Mouse (Mus musculus): ENCODE measurements around the gene Tnfaip8l1. TPM values are rescaled to one million over a fixed set of nuclear protein-coding genes. Genes with fewer than 3 reads are reported as not detected.
A peak's percentile ranks its signal among the peaks of the same experiment; 100 is the strongest.

The Tnfaip8l1 gene
- 1 to 10 TPM; 7.8 to 8.9 TPM for total RNA-seq (2021)

DNA sequence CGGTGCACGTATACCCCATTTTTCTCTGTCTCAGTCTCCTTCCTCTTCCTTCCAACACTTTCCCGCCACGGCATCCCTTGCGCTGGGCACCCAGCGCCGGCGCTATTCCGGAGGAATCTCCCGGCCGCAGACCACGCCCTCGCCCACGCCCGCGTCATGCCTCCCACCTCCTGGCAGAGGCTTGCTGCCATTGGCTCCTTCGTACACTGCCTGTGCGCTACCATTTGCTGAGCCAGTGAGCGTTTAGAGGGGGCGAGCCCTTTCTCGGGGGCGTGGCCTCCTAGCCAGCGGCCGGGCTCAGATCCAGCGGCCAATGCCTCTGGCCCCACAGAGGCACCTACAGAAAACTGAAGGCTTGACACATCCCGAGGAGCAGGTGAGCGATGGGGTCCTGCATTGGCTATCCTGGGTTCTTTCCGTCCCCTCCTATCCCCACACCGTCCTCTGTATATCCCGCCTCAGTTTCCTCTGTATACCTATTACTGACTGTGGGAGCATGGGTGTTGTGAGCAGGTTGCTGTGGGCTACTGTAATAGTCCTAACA is at the start of gene Tnfaip8l1:
Gene Tnfaip8l1 (plus strand): TSS at position 247 of the 544 bp plus-strand sequence.
- intact Hi-C loops (cut with DNase I) = loop anchor here (2.0 kb wide), 1 partner anchor 22 kb away; the partner anchor contains the start of gene Sema6b
- peak; percentile 95 to 98 for DNase-seq (ENCODE audit: low spot score in 2 of 2)

DNA sequence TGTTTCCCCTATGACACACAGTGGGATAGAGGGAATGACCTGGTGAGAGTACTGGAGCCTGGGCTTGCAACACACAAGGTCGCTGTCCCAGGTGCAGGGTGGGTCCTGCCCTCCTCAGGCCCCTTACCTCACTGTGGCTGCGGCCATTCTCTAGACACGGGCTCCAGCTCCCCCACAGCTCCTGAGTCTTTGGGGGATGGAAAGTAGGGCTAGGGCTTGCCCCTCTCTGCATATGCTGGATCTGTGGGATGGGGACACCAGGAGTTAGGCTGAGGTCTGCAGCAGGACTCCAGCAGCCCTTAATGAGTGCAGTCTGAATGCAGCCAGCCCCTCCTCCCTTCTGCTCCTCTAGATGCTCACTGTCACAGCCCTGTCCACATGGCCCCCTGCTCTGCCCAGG is 49.5 kb upstream of the Tnfaip8l1 start:
- DNase-seq (ENCODE audit: low spot score in 2 of 2) = no peak
- intact Hi-C loops (cut with DNase I) = no loop called here

DNA sequence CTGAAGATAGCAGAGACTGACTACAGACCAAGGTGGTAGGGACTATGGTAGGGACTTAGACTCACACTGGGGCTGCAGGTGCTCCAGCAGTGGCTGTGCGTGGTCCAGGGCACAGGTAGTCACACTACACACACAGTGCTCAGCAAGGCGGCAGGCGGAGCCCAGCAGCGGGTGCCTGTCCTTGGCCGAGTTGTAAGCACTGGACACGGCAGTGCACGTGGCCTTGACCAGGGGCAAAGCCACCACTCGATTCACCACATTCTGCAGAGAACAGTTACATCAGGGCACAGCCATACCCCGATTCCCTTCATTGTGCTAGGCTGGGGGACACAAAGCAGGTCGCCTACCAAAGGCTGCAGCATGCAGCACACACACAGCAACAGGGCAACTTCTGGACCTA is 46.1 kb upstream of the Tnfaip8l1 start:
- intact Hi-C loops (cut with DNase I) = no loop called here
- DNase-seq (ENCODE audit: low spot score in 2 of 2) = no peak

DNA sequence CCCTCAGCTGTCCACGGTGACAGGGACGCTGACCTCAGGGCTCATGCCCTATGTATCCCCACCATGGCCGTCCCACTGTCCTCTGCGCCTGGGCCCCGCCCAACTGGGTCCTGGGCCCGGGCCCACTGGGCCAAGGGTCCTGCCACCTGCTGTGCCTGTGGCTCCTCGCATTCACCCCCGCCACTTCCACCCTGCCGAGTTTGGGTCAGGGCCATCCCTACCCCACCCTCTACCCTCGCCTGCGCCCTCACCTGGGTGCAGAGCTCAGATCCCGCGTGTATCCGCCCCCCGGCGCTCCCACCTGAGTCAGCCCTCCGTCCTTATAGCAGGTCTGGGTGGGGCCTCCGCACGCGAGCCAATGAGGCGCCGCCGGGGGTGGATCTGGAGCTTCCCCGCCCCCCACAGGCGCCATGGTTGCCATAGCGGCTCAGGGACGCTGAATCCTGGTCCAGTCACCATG is 45.0 kb upstream of the Tnfaip8l1 start, which contains the start of gene Plin5:
Gene Plin5 (minus strand): TSS at position 346 of the 460 bp plus-strand sequence.
- DNase-seq (ENCODE audit: low spot score in 2 of 2) = peak in 1 of 2 experiments; percentile 56
- intact Hi-C loops (cut with DNase I) = no loop called here

DNA sequence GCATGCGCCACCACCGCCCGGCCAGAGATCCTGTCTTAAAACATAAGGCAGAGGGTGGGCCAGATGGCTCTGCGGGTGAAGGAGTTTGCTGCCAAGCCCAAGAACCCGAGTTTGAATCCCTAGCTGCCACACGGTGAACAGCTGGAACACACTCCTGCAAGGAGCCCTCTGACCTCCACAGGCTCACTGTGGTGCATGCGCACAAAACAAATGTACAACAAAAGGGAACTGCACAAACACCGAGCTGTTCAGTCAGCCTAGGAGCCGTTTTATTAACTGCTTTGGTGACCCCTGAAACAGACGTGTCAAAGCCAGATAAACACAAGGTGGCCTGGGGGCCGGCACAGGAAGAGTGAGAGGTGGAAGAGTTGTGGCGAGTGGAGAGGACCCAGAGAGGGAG is 42.8 kb upstream of the Tnfaip8l1 start:
- DNase-seq (ENCODE audit: low spot score in 2 of 2) = no peak
- intact Hi-C loops (cut with DNase I) = no loop called here

- intact Hi-C loops (cut with DNase I) = no loop called here
- DNase-seq (ENCODE audit: low spot score in 2 of 2) = no peak
Observed at GRCm38 (mm10) chr17:56119981-56120880, 42.0 kb upstream of the Tnfaip8l1 start.

- intact Hi-C loops (cut with DNase I) = no loop called here
- no peak for DNase-seq (ENCODE audit: low spot score in 2 of 2)
Observed at GRCm38 (mm10) chr17:56121826-56122225, 40.5 kb upstream of the Tnfaip8l1 start, which contains the start of gene Lrg1. TSS of gene Lrg1 (minus strand) at chr17:56122001.

GRCm38 (mm10) chr17:56123161-56123560 is 39.1 kb upstream of the Tnfaip8l1 start:
- intact Hi-C loops (cut with DNase I) = no loop called here
- DNase-seq (ENCODE audit: low spot score in 2 of 2) = no peak

DNA sequence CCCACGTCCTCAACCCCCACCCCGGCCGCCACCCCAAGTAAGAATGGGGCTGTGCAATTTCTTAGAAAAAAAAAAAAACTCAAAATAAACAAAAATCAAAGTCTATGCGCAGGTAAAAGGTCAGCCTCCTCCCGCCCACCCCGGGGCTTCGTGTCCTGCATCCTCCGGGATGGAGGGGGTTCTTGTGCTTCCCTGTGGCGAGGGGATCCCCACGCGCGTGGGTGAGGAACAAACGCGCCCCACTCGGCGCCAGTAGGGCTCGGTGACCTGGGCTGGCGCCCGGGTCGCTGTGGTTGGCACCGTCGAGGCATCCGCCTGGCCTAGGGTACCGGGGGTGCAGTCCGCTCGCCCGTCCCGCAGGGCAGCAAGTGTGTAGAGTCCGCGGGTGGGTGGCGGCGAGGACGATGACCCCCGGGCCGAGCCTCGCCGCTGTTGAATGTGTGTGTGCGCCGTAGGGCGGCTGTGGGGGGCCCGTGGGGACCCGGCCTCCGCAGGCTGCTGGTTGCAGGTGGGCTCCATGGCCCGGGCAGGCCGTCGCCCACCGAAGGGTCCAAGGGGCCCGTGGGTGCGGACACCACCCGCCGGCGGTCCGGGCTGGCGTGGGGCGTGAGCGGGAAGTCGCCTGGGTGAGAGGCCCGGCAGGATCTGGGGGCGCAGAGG is 38.5 kb upstream of the Tnfaip8l1 start:
- intact Hi-C loops (cut with DNase I) = no loop called here
- DNase-seq (ENCODE audit: low spot score in 2 of 2) = no peak

- intact Hi-C loops (cut with DNase I) = no loop called here
Observed at GRCm38 (mm10) chr17:56124377-56125275, 37.7 kb upstream of the Tnfaip8l1 start.

GRCm38 (mm10) chr17:56125276-56125630 is 37.0 kb upstream of the Tnfaip8l1 start:
- intact Hi-C loops (cut with DNase I) = no loop called here
- DNase-seq (ENCODE audit: low spot score in 2 of 2) = no peak

More at GRCm38 (mm10) chr17:56124377-56125275, 37.7 kb upstream of the Tnfaip8l1 start:
- no peak for DNase-seq (ENCODE audit: low spot score in 2 of 2)

DNA sequence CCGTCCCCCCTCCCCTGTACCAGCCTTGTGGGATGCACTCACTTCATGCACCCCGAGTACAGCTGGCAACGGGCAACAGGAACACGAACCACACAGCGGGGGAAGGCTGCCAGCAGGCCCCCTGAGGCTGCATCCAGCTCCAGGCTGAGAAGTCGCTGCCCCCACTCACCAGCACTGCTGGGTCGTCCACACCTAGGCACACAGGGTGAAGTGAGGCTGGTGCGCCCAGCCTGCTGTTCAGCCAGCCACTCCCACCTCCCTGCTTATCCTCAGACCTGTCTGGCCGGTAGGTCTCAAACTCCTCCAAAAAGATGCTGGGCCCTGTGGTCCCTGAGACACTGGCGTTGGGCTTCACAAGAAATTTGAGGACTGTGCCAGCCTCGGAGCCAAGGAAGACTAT is 36.1 kb upstream of the Tnfaip8l1 start:
- no peak for DNase-seq (ENCODE audit: low spot score in 2 of 2)
- intact Hi-C loops (cut with DNase I) = no loop called here

- intact Hi-C loops (cut with DNase I) = no loop called here
Observed at GRCm38 (mm10) chr17:56128246-56128645, 34.0 kb upstream of the Tnfaip8l1 start.

DNA sequence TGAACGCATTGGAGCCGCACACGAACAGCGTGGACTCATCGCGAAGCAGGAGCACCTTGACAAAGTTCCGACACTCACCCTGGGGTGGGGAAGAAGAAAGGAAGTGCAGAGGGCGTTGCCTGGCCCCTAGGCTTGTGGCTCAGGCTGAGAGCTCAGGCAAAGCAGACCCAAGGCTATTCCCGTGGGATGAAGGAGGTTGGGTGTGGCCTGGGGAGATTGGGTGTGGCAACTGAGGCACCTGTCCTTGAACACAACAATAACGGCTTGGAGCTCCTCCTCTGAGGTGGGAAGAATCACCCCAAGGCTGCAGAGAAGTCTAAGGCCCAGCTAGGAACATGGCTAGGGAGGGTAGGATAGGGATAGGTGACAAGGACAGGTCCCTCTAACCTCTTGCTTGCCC is 31.1 kb upstream of the Tnfaip8l1 start:
- DNase-seq (ENCODE audit: low spot score in 2 of 2) = no peak
- intact Hi-C loops (cut with DNase I) = no loop called here

More at GRCm38 (mm10) chr17:56128246-56128645, 34.0 kb upstream of the Tnfaip8l1 start:
- DNase-seq (ENCODE audit: low spot score in 2 of 2) = no peak

- no peak for DNase-seq (ENCODE audit: low spot score in 2 of 2)
- intact Hi-C loops (cut with DNase I) = loop anchor here (2.0 kb wide), 1 partner anchor 27 kb away; no protein-coding TSS in a partner anchor
Observed at GRCm38 (mm10) chr17:56131814-56132213, 30.5 kb upstream of the Tnfaip8l1 start.

DNA sequence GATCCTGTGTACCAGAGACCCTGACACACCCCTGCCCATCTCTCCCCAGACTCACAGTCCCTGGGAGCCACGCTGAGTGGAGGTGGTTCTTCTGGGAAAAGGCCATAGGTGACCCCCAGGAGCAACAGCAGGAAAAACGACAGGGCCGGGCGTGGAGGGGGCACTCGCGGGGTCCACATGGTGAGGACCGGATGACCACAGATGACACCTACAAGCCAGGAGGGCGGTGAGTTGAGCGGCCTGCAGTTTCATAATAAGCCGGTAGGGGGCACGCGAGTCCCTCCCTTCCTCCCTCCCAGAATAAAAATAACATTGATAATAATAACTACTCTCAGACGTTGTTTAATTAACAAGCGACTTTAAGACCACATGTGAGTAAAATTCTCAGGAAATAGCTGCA is 29.6 kb upstream of the Tnfaip8l1 start:
- intact Hi-C loops (cut with DNase I) = loop anchor here (2.0 kb wide), 1 partner anchor 26 kb away; no protein-coding TSS in a partner anchor
- no peak for DNase-seq (ENCODE audit: low spot score in 2 of 2)

GRCm38 (mm10) chr17:56133457-56134363 is 28.6 kb upstream of the Tnfaip8l1 start:
- no peak for DNase-seq (ENCODE audit: low spot score in 2 of 2)
- intact Hi-C loops (cut with DNase I) = loop anchor here (2.0 kb wide), 2 partner anchors 25 to 121 kb away; no protein-coding TSS in a partner anchor

- no peak for DNase-seq (ENCODE audit: low spot score in 2 of 2)
- intact Hi-C loops (cut with DNase I) = loop anchor here (2.0 kb wide), 1 partner anchor 120 kb away; no protein-coding TSS in a partner anchor
Observed at GRCm38 (mm10) chr17:56134463-56134971, 27.8 kb upstream of the Tnfaip8l1 start.

Data from left cerebral cortex, postnatal 25 days (tissue).